Mouse (Mus musculus) gastrocnemius, postnatal 10 days (tissue): ENCODE results near the gene Gpr157. TPM values are rescaled to one million over a fixed set of nuclear protein-coding genes. Genes with fewer than 3 reads are reported as not detected.

Source experiments
- DNase-seq: peaks from one replicate; pipeline ENCODE4 v3.0.0; 2021; ENCODE audit warnings: mixed read lengths
- microRNA-seq, 2 experiments: library from miRNA; unstranded; fragments of <30 nt; microRNA quantifications; one replicate each; pipeline ENCODE4 v1.2.0; 2021
- total RNA-seq, 2 experiments: library from RNA; stranded (reverse); gene quantifications; 2 replicates each; pipeline ENCODE4 v1.2.3; 2021

The Gpr157 gene
- total RNA-seq, 2 experiments from 2014 or later: 18.8 to 19.2 TPM

DNA sequence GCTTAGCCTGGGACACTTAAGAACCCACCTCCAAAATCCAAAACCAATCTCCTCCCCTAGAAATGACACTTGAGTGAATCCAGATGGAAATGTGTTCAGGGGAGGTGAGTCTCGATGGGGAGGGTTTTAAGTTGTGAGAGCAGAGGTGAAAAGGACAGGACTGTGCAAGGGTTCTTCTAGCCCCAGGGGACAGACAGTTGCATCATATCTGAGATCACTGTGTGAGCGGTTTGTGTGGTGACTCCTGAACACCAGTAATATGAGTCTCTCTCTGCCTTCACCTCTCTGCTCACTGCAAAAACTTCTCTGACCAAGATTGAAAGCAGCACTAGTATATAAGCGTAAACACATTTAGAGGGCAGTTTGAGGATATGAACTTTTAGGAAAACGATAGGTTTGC is 59.1 kb downstream of the Gpr157 start:
- no peak for DNase-seq

- no peak for DNase-seq
Measured at GRCm38 (mm10) chr4:150151045-150151444, 63.9 kb downstream of the Gpr157 start.

- no peak for DNase-seq
Measured at GRCm38 (mm10) chr4:150152483-150152882, 65.3 kb downstream of the Gpr157 start.

DNA sequence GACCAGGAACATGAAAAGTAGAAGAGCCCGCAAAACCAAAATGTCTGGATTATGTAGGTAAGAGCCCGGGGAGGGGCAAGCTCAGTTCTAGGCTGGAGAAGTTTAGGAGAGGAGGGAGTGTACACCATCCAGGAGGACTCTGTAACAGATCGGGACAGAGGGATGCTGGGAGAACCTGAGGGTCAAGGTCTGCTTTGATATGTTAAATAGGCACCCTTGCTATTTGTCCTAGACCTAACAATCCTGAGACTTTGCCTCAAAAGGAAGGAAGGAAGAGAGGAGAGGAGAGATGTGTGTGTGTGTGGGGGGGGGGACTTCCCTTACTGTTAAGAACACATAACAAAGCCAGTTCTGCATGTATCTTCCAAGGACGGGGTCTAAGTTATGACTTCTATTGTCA is 68.1 kb downstream of the Gpr157 start:
- no peak for DNase-seq

Small RNA genes within 50 kb of the gene (microRNA-seq; reads per million reads assigned to microRNA genes)
- gene Mir34a: 124 to 300 reads per million in 2 experiments

Other genes with a start within 250 kb of the Gpr157 start
- 10 to 100 TPM; 18.9 to 21.1 TPM for gene Spsb1, start 132.3 kb upstream of the Gpr157 start, total RNA-seq
- 10 to 100 TPM; 57.1 to 61.3 TPM for gene H6pd, start 78.3 kb upstream of the Gpr157 start, total RNA-seq
- gene Slc2a5, start 31.9 kb downstream of the Gpr157 start, total RNA-seq: 1 to 10 TPM; 2.0 to 2.4 TPM
- not detected for gene Slc2a7, start 61.6 kb downstream of the Gpr157 start, total RNA-seq
- not detected for gene Car6, start 114.0 kb downstream of the Gpr157 start, total RNA-seq
- gene Eno1, start 149.4 kb downstream of the Gpr157 start, total RNA-seq: 100 to 1,000 TPM; 469 to 474 TPM
- gene Rere, start 194.3 kb downstream of the Gpr157 start, total RNA-seq: 10 to 100 TPM; 53.8 to 56.9 TPM